Mouse (Mus musculus) heart, embryonic 14.5 days (tissue): ENCODE data around the gene Mrpl4. TPM values are rescaled to one million over a fixed set of nuclear protein-coding genes. Genes with fewer than 3 reads are reported as not detected.
"Not testable (repeated sequence)": the region's sequence is repeated elsewhere in the genome, so short reads cannot be mapped to it uniquely, and the experiment has no call there.

Experiments used
- ATAC-seq: fragments of 200-750 bp; cut with Nextera tagmentation; 2 replicates; pipeline ENCODE4 v1.8.0; 2017; ENCODE audit warnings: low read depth, moderate TSS enrichment; ENCODE audit not compliant: insufficient number of reproducible peaks, insufficient read depth, low FRiP score
- H3K27ac ChIP-seq, 2 experiments: fragments of 200-500 bp in 1 of 2; fragments of 300-500 bp in 1 of 2; sonication (generic) in 1 of 2; replicated peaks in 1 of 2; 2 replicates each; pipeline ENCODE4 v1.5.1; 2012 to 2014; ENCODE audit warnings: low read depth in 2 of 2, low read length in 2 of 2, control low read depth in 1 of 2, mild to moderate bottlenecking in 1 of 2, mixed read lengths in 1 of 2; ENCODE audit not compliant: control insufficient read depth in 1 of 2, insufficient read depth in 1 of 2
- H3K27me3 ChIP-seq: fragments of 300-500 bp; sonication (generic); 2 replicates; pipeline ENCODE4 v1.6.1; 2014; ENCODE audit warnings: mild to moderate bottlenecking, low read length, control low read depth; ENCODE audit not compliant: control insufficient read depth, insufficient read depth
- H3K36me3 ChIP-seq: fragments of 300-500 bp; sonication (generic); 2 replicates; pipeline ENCODE4 v1.6.1; 2014; ENCODE audit warnings: mild to moderate bottlenecking, control low read depth, low read length, mixed read lengths; ENCODE audit not compliant: control insufficient read depth, insufficient read depth
- H3K4me1 ChIP-seq, 2 experiments: fragments of 200-500 bp in 1 of 2; fragments of 300-500 bp in 1 of 2; sonication (generic) in 1 of 2; 2 replicates each; pipeline ENCODE4 v1.6.1; 2012 to 2014; ENCODE audit warnings: low read length in 2 of 2, control low read depth in 1 of 2, mixed read lengths in 1 of 2; ENCODE audit not compliant: control insufficient read depth in 2 of 2, insufficient read depth in 2 of 2
- H3K4me2 ChIP-seq: fragments of 300-500 bp; sonication (generic); 2 replicates; pipeline ENCODE4 v1.6.1; 2014; ENCODE audit warnings: mild to moderate bottlenecking, low read length
- H3K4me3 ChIP-seq, 2 experiments: fragments of 200-500 bp in 1 of 2; fragments of 300-500 bp in 1 of 2; sonication (generic) in 1 of 2; 2 replicates each; pipeline ENCODE4 v1.5.1; 2012 to 2014; ENCODE audit warnings: low read length in 2 of 2, mild to moderate bottlenecking in 2 of 2, control low read depth in 1 of 2, low read depth in 1 of 2, moderate library complexity in 1 of 2; ENCODE audit not compliant: control insufficient read depth in 1 of 2, insufficient read depth in 1 of 2
- H3K9ac ChIP-seq: fragments of 300-500 bp; sonication (generic); 2 replicates; pipeline ENCODE4 v1.6.1; 2014; ENCODE audit warnings: mild to moderate bottlenecking, low read length
- H3K9me3 ChIP-seq: fragments of 300-500 bp; sonication (generic); 2 replicates; pipeline ENCODE4 v1.6.1; 2016; ENCODE audit warnings: low read length, control low read depth; ENCODE audit not compliant: control insufficient read depth
- WGBS: fragments of 180-500 bp; shearing (Covaris S2); extraction: QIAGEN DNeasy Blood & Tissue Kit; methylation state at CpG from one replicate; pipeline ENCODE4 v1.1.7; 2014; 5-methylcytosine and 5-hydroxymethylcytosine counted together
- polyA plus RNA-seq: library from polyadenylated mRNA; unstranded; fragments of >200 nt; fragmentation: Nextera tagmentation; extraction: Ambion mirVana; gene quantifications from 2 replicates; pipeline ENCODE4 v1.2.1, GENCODE M21; 2014

Gene Mrpl4
- polyA plus RNA-seq, 1 experiment from 2014 or later: 160 TPM

- no peaks in the 10 kb centered on the region for H3K9me3 ChIP-seq
- H3K9ac ChIP-seq: peak overlapping the region; percentile 11; the same call in 1 of the 2 replicates
- no peak for ATAC-seq
- H3K27ac ChIP-seq: no peak overlapping the region
- H3K36me3 ChIP-seq: peaks cover 26% of the 10 kb centered on the region
- H3K27me3 ChIP-seq: no peaks in the 10 kb centered on the region
- 63% methylated on average over 6 of the region's 6 CpGs for WGBS
- H3K4me2 ChIP-seq: no peak overlapping the region
- peaks cover 3 to 6% of the 10 kb centered on the region in 2 experiments; a peak in 2 of 4 replicates for H3K4me1 ChIP-seq
- no peak overlapping the region for H3K4me3 ChIP-seq
Observed at GRCm38 (mm10) chr9:21001651-21002200, 812 bp upstream of the Mrpl4 start.

GRCm38 (mm10) chr9:21002270-21002626 lies 290 bp upstream of the Mrpl4 start:
- peak overlapping the region; percentile 90 for H3K9ac ChIP-seq
- peaks cover 31% of the 10 kb centered on the region for H3K36me3 ChIP-seq
- peak overlapping the region; percentile 90 for H3K4me2 ChIP-seq
- peak overlapping the region; percentile 86 to 88 for H3K4me3 ChIP-seq
- WGBS: 14% methylated on average over 7 of the region's 7 CpGs
- ATAC-seq: no peak
- peak overlapping the region; percentile 78 to 85 for H3K27ac ChIP-seq
- peaks cover 3 to 6% of the 10 kb centered on the region in 2 experiments; a peak in 2 of 4 replicates for H3K4me1 ChIP-seq
- H3K9me3 ChIP-seq: no peaks in the 10 kb centered on the region
- H3K27me3 ChIP-seq: no peaks in the 10 kb centered on the region

- Histone ChIP-seq H3K9ac (no peak overlapping the region), H3K36me3 (peaks cover 49% of the 10 kb centered on the region), H3K27me3 (no peaks in the 10 kb centered on the region), H3K9me3 (no peaks in the 10 kb centered on the region), H3K4me3 (no peak overlapping the region), H3K4me2 (no peak overlapping the region), H3K27ac (no peak overlapping the region), H3K4me1 (peaks cover 3 to 6% of the 10 kb centered on the region in 2 experiments; a peak in 2 of 4 replicates)
- 92% methylated on average over 10 of the region's 10 CpGs for WGBS
- no peak for ATAC-seq
Observed at GRCm38 (mm10) chr9:21007313-21007952, 4.9 kb downstream of the Mrpl4 start.

- Histone ChIP-seq H3K27ac (no peak overlapping the region), H3K9ac (no peak overlapping the region), H3K9me3 (no peaks in the 10 kb centered on the region), H3K36me3 (peaks cover 49% of the 10 kb centered on the region), H3K4me3 (no peak overlapping the region), H3K27me3 (no peaks in the 10 kb centered on the region), H3K4me2 (no peak overlapping the region), H3K4me1 (peaks cover 3 to 6% of the 10 kb centered on the region in 2 experiments; a peak in 2 of 4 replicates)
- ATAC-seq: no peak
- 76% methylated on average over 7 of the region's 7 CpGs for WGBS
Observed at GRCm38 (mm10) chr9:21008007-21008406, 5.5 kb downstream of the Mrpl4 start.

GRCm38 (mm10) chr9:21010362-21010761 lies 7.8 kb downstream of the Mrpl4 start:
- 61% methylated on average over 2 of the region's 2 CpGs for WGBS
- H3K9ac ChIP-seq: no peak overlapping the region
- H3K4me3 ChIP-seq: no peak overlapping the region
- no peak for ATAC-seq
- no peak overlapping the region for H3K4me2 ChIP-seq
- H3K36me3 ChIP-seq: peaks cover 37% of the 10 kb centered on the region
- H3K9me3 ChIP-seq: no peaks in the 10 kb centered on the region
- H3K27ac ChIP-seq: no peak overlapping the region
- H3K4me1 ChIP-seq: peaks cover 5 to 8% of the 10 kb centered on the region in 2 experiments; a peak in 3 of 4 replicates
- H3K27me3 ChIP-seq: peaks cover 14% of the 10 kb centered on the region; the same call in 1 of the 2 replicates

- ATAC-seq, H3K4me3 ChIP-seq, H3K27ac ChIP-seq, H3K9ac ChIP-seq, H3K4me2 ChIP-seq, H3K9me3 ChIP-seq: not testable (repeated sequence)
- peaks cover 31% of the 10 kb centered on the region for H3K36me3 ChIP-seq
- 64% methylated on average over 9 of the region's 9 CpGs for WGBS
- peaks cover 10 to 14% of the 10 kb centered on the region in 2 experiments; a peak in 3 of 4 replicates for H3K4me1 ChIP-seq
- H3K27me3 ChIP-seq: peaks cover 21% of the 10 kb centered on the region; the same call in 1 of the 2 replicates
Observed at GRCm38 (mm10) chr9:21010939-21011541, 8.5 kb downstream of the Mrpl4 start.

GRCm38 (mm10) chr9:21011846-21012312 lies 9.3 kb downstream of the Mrpl4 start:
- WGBS: 44% methylated on average over 5 of the region's 5 CpGs
- Histone ChIP-seq H3K36me3 (peaks cover 22% of the 10 kb centered on the region), H3K4me3 (no peak overlapping the region), H3K9ac (no peak overlapping the region), H3K4me1 (peaks cover 10 to 15% of the 10 kb centered on the region in 2 experiments; a peak in 3 of 4 replicates), H3K27ac (peak overlapping the region; percentile 55 to 69), H3K27me3 (peaks cover 28% of the 10 kb centered on the region; the same call in 1 of the 2 replicates), H3K4me2 (no peak overlapping the region), H3K9me3 (no peaks in the 10 kb centered on the region)
- 0 out of 2 replicates have a peak, but pooled peaks have one; percentile 14 for ATAC-seq
